Mouse (Mus musculus) ES-Bruce4 (cell line): ENCODE data around the gene Oxct1. TPM values are rescaled to one million over a fixed set of nuclear protein-coding genes. Genes with fewer than 3 reads are reported as not detected.

Source experiments
- H3K27ac ChIP-seq: 2 replicates; pipeline ENCODE4 v1.5.1; 2012; ENCODE audit warnings: low read length, inconsistent platforms; ENCODE audit not compliant: insufficient read depth
- H3K27me3 ChIP-seq: 2 replicates; pipeline ENCODE4 v1.6.1; 2012; ENCODE audit warnings: mild to moderate bottlenecking, low read length, inconsistent platforms; ENCODE audit not compliant: control insufficient read depth, poor library complexity, insufficient read depth, severe bottlenecking
- H3K36me3 ChIP-seq: 2 replicates; pipeline ENCODE4 v1.6.1; 2012; ENCODE audit warnings: inconsistent platforms, mild to moderate bottlenecking, low read length, moderate library complexity; ENCODE audit not compliant: control insufficient read depth, poor library complexity, insufficient read depth, severe bottlenecking
- H3K4me1 ChIP-seq: one replicate; pipeline ENCODE4 v1.8.1; 2011; ENCODE audit warnings: low read length; ENCODE audit not compliant: control insufficient read depth, insufficient read depth
- H3K4me3 ChIP-seq: 2 replicates; pipeline ENCODE4 v1.5.1; 2011; ENCODE audit warnings: low read depth, mild to moderate bottlenecking, low read length
- H3K9ac ChIP-seq: 2 replicates; pipeline ENCODE4 v1.6.1; 2012; ENCODE audit warnings: low read depth, mild to moderate bottlenecking, inconsistent platforms; ENCODE audit not compliant: poor library complexity, severe bottlenecking
- H3K9me3 ChIP-seq: replicated peaks from 2 replicates; pipeline ENCODE4 v1.6.1; 2012; ENCODE audit warnings: mild to moderate bottlenecking, low read length, inconsistent platforms; ENCODE audit not compliant: control insufficient read depth, poor library complexity, insufficient read depth, severe bottlenecking
- CTCF ChIP-seq: IDR thresholded peaks from one replicate; pipeline ENCODE4 v1.8.1; 2011; ENCODE audit warnings: low read depth, low read length
- EP300 ChIP-seq: IDR thresholded peaks from 2 replicates; pipeline ENCODE4 v1.6.1; 2011; ENCODE audit warnings: low read depth, low read length; ENCODE audit not compliant: insufficient read depth
- POLR2A ChIP-seq: IDR thresholded peaks from one replicate; pipeline ENCODE4 v1.8.1; 2011; ENCODE audit warnings: low read length; ENCODE audit not compliant: insufficient read depth
- polyA plus RNA-seq: library from polyadenylated mRNA; stranded (reverse); fragments of >200 nt; gene quantifications from 2 replicates; pipeline ENCODE4 v1.2.4, GENCODE M21; 2011; ENCODE audit warnings: low read depth; ENCODE audit not compliant: missing spikeins, insufficient read depth, insufficient read length

Oxct1 gene
- polyA plus RNA-seq, 1 experiment, result 31.9 TPM

DNA sequence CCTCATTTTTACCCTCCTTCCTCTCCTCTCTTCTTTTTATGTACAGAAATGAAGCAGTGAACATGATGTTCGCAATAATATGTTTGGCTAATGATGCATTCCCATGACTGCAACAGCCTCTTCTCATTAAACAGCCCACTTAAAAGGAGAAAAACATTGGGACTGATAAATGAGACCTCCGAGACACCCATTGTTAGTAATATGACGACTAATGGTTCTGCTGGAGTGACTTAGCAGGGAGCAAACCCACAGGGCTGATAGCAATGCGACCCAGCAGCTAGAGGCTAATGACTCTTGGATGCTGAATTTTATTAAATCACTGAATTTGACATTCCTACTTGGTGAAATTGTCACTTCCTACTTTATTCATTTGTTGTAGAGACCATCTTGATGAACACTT is 79.3 kb downstream of the Oxct1 start:
- TF ChIP-seq POLR2A (no peak), EP300 (no peak), CTCF (no peak)
- Histone ChIP-seq H3K4me1 (no peaks in the 10 kb centered on the region), H3K9ac (no peak overlapping the region), H3K9me3 (no peaks in the 10 kb centered on the region), H3K27me3 (no peaks in the 10 kb centered on the region), H3K36me3 (peaks cover 2% of the 10 kb centered on the region; the same call in 1 of the 2 replicates), H3K4me3 (no peak overlapping the region), H3K27ac (no peak overlapping the region)

DNA sequence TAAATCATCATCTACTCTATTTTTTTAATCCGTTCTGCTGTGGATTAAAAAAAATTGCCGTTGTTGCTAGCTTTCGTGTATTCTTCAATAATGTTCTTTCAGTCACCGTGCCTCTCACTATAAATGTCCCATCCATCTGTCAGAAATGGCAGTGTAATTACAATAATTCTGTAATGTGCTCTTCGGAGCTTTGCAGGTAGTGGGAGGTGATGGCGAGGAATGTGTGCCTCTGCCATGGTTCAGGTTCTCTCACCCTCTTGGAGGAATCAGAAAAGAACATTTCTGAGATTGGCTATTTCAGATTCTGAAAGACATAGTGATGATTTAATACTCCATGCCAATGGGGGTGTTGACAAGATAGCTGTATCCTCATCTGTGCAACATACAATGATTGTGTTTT is 93.8 kb downstream of the Oxct1 start:
- Histone ChIP-seq H3K9me3 (no peaks in the 10 kb centered on the region), H3K36me3 (no peaks in the 10 kb centered on the region), H3K4me1 (no peaks in the 10 kb centered on the region), H3K4me3 (no peak overlapping the region), H3K27me3 (no peaks in the 10 kb centered on the region), H3K9ac (no peak overlapping the region), H3K27ac (no peak overlapping the region)
- TF ChIP-seq EP300 (no peak), POLR2A (no peak), CTCF (no peak)

DNA sequence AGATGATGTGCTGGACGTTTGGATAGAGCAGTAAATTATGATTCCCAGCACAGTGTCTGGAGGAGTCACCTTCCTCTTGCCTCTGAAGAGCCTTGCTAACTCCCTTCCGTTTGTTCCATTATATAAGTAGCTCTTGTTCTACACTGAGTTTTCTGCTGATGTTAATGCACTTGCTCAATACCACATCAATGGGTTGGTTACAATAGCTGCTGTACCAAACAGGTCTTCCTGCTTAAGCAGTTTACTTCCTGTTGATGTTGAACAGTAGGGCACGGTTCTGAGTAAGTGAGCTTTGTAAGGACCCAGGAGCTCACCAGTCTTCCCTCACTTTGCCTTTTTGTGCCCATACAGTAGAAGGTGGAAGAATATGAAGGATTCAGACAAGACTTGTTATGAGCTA is 98.5 kb downstream of the Oxct1 start:
- TF ChIP-seq CTCF (no peak), POLR2A (no peak), EP300 (no peak)
- no peak overlapping the region for H3K27ac ChIP-seq
- H3K36me3 ChIP-seq, result no peaks in the 10 kb centered on the region
- H3K27me3 ChIP-seq, result no peaks in the 10 kb centered on the region
- H3K9me3 ChIP-seq, result peaks cover 7% of the 10 kb centered on the region; the same call in 1 of the 2 replicates
- no peak overlapping the region for H3K9ac ChIP-seq
- H3K4me3 ChIP-seq, result no peak overlapping the region
- no peaks in the 10 kb centered on the region for H3K4me1 ChIP-seq

DNA sequence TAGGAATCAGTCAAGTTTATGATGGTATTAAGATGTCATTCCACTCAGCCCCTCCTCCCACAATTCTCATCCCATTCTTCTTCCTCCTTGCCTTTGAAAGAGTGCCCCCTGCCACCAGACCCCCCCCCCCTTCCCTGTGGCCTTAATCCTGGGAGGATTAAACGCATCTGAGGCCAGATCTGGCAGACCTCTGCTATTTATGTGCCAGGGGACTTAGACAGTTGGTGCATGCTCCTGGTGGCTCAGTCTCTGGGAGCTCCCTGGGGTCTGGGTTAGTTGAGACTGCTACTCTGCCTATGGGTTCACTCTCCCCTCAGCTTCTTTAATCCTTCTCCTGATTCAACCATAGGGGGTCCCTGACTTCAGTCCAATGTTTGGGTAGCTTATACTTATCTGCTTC is 112.3 kb downstream of the Oxct1 start:
- no peak overlapping the region for H3K27ac ChIP-seq
- no peaks in the 10 kb centered on the region for H3K9me3 ChIP-seq
- no peak overlapping the region for H3K4me3 ChIP-seq
- no peak for TF ChIP-seq POLR2A
- TF ChIP-seq EP300, result no peak
- TF ChIP-seq CTCF, result no peak
- H3K4me1 ChIP-seq, result no peaks in the 10 kb centered on the region
- no peak overlapping the region for H3K9ac ChIP-seq
- H3K36me3 ChIP-seq, result no peaks in the 10 kb centered on the region
- H3K27me3 ChIP-seq, result no peaks in the 10 kb centered on the region

DNA sequence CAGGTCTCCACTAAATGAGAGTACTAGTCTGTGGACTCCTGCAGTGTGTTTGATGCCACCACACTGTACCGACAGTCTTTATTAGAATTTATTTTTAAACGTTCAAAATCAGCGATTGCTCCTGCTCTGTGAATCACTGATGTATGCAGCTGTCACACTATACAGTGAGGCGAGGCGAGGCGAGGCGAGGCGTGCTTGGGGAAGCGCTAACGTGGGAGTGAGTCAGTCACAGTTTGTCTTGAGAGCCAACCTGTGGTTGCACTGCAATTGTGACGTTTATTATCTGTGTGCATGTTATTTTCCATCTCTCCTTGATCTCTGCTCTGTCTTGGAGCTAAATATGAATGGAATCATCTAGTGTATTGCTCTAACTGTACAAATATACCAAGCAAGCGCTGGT is 113.3 kb downstream of the Oxct1 start:
- H3K27ac ChIP-seq, result no peak overlapping the region
- H3K4me1 ChIP-seq, result no peaks in the 10 kb centered on the region
- H3K36me3 ChIP-seq, result no peaks in the 10 kb centered on the region
- H3K9me3 ChIP-seq, result no peaks in the 10 kb centered on the region
- no peak overlapping the region for H3K9ac ChIP-seq
- TF ChIP-seq CTCF (no peak), EP300 (no peak), POLR2A (no peak)
- no peaks in the 10 kb centered on the region for H3K27me3 ChIP-seq
- no peak overlapping the region for H3K4me3 ChIP-seq

DNA sequence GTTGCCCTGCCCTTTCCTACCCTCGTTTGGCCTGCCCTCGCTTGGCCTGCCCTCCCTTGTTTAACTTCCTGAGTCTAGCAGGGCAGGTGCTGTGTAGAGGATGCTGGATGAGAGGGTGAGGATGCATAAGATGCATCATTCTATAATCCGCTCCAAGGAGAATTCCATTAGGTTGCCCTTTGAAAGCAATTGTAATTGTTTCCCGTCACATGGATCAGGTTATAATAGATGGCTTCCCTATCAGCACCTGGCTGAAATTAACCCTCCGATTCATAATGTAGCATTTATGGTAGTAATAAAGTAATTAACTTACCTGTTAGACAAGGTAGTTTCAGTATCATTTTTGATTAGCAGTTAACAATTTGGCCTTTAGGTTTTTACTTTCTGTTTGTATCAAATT is 119.2 kb downstream of the Oxct1 start:
- Histone ChIP-seq H3K27me3 (no peaks in the 10 kb centered on the region), H3K9ac (no peak overlapping the region), H3K36me3 (no peaks in the 10 kb centered on the region), H3K4me3 (no peak overlapping the region), H3K27ac (no peak overlapping the region), H3K4me1 (no peaks in the 10 kb centered on the region), H3K9me3 (no peaks in the 10 kb centered on the region)
- no peak for TF ChIP-seq CTCF
- TF ChIP-seq EP300, result no peak
- TF ChIP-seq POLR2A, result no peak
